Mouse (Mus musculus) heart, postnatal 4 days (tissue): ENCODE data around the gene D330020A13Rik. TPM values are rescaled to one million over a fixed set of nuclear protein-coding genes. Genes with fewer than 3 reads are reported as not detected.
A peak's percentile ranks its signal among the peaks of the same experiment; 100 is the strongest.
"Not testable (repeated sequence)": the region's sequence is repeated elsewhere in the genome, so short reads cannot be mapped to it uniquely, and the experiment has no call there.

Experiments used
- DNase-seq: peaks from one replicate; pipeline ENCODE4 v3.0.0; 2021
- total RNA-seq, 2 experiments: library from RNA; stranded (reverse); gene quantifications; 2 replicates each; pipeline ENCODE4 v1.2.3; 2021

D330020A13Rik gene
- not detected for total RNA-seq

DNA sequence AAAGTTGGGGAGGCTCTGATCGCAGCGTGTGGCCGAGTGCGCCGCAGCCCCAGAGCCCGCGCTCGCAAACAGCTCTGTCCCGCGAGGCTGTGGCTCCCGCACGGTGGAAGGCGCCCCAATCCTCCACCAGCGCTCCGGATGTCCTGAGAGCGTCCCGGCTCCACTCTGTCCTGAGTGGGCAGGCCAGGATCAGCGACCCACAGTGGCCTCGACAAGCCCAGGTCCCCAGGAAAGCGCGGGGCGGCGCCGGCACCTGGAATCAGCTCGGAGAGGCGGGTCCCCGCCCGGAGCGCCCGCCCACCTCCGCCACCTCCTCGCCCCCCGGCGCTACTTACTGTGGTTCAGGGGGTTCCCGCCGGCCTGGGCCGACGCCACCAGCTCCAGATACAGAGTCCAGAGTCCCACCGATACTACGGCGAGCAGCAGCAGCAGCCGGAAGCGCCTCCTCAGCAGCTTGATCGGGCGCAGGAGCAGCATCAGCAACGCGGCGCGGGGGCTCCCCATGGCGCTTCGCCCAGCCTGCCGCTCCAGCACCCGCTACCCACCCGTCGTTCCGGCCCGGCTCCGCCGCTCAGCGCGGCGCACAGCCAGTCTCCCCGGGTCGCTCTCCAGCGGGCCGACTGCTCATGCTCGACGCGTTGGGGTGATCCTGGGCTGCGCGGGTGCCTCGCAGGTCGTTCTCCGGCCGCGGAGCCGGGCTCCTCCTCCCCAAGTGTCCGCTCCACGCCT lies at the start of gene D330020A13Rik, which contains the start of gene B4galnt3:
TSS of gene D330020A13Rik (plus strand) at position 309 of the 729 bp plus-strand sequence.
TSS of gene B4galnt3 (minus strand) at position 504 of the 729 bp plus-strand sequence.
- peak; percentile 41 for DNase-seq

- no peak for DNase-seq
Measured at GRCm38 (mm10) chr6:120246676-120247075, 47.5 kb upstream of the D330020A13Rik start.

DNA sequence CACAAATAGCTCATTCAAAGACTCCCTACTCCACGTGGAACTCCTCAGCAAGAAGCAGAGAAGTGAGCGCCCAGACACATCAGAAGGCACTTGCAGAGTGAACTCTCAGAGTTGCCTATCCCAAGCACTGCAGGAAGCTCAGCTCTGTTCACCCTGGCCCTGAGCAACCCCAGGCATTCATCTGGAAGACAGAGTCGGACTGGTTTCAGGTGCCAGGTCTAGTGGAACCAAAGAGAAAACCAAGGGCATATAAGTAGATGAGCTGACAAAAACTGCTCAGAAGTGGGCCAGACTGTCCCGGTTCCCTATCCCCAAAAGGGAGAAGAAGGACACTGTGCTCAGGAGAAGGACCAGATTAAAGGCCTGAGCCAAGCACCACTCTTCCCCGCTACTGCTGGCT lies 44.3 kb upstream of the D330020A13Rik start:
- no peak for DNase-seq

DNA sequence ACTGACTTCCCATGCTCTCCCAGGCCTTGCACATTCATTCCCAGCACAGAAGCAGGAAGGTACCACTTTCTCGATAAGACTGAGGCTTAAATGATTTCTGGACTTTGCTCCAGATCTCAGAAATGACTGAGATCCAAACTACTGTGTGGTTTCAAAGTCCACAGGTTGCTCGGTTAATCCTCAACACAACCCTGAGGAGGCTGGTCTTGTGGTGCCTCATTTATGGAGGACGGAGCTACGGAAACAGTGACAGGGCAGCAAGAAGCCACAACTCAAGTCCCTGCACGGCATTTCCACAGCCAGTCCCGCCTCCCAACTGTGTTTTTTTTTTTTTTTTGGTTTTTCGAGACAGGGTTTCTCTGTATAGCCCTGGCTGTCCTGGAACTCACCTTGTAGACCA lies 43.2 kb upstream of the D330020A13Rik start:
- no peak for DNase-seq

- DNase-seq, result no peak
Measured at GRCm38 (mm10) chr6:120252741-120253140, 41.4 kb upstream of the D330020A13Rik start.

- no peak for DNase-seq
Measured at GRCm38 (mm10) chr6:120254640-120255039, 39.5 kb upstream of the D330020A13Rik start.

DNA sequence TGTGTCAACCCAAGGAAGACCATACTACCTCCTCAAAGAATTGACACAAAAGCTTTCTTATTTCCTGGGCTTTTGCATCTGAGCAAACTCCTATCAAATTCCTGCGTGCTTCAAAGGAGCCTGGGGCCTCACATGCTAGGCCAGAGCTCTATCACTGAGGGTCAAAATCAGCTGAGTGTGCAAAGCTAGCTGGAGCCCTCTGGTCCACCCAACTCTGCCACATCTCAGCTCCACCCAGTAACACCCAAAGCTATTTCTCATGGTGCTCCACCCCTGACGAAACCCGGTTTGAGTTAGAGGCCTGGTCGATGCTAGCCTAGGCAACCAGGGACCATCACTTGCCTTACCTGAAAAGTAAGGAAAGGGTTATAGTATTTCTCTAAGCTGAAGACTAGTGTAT lies 39.0 kb upstream of the D330020A13Rik start:
- no peak for DNase-seq

DNA sequence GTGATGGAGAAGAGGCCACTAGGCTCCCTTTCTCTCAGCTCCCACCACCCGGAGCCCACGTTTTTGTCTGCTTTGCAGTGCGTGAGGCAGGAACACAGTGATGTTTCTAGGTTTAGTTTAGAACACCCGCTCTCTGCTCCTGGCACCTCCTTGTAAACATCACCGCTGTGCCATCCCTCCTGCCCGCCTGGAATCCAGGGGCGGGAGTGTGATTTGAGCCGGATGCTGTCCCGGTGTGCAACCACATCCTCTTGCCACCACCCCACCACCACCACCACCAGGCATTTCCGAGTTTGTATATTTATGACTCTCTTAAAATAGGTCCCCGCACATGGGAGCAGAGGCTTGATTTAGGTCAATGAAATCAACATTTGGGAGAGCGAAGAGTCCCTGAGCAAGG lies 38.5 kb upstream of the D330020A13Rik start:
- DNase-seq, result no peak

DNA sequence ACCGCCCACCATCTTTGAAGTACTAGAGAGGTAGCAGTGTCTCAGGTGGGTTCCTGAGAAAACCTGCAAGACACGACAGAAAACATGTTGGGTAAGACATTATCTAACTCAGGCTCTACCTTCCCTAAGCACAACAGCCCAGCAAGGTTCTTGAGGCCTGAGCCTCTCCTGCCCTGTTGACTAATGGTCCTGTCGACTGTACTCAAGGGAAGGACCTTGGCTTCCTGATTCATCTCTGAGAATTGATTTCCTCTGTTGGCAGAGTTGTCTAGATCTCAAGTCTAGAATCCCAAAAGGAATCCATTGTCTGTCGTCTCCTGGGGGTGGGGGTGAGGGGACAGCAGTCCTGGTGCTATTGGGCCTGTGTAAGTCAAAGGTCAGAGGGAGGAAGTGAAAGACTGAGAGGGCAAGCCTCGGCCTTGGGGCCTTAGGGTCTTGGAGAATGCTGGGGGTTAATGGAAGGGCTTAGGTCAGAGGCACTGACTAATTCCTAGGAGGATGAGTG lies 37.7 kb upstream of the D330020A13Rik start:
- no peak for DNase-seq

GRCm38 (mm10) chr6:120259481-120259880 lies 34.7 kb upstream of the D330020A13Rik start:
- DNase-seq, result no peak

- no peak for DNase-seq
Measured at GRCm38 (mm10) chr6:120262886-120263531, 31.2 kb upstream of the D330020A13Rik start.

- no peak for DNase-seq
Measured at GRCm38 (mm10) chr6:120263608-120264007, 30.6 kb upstream of the D330020A13Rik start.

GRCm38 (mm10) chr6:120264151-120264550 lies 30.0 kb upstream of the D330020A13Rik start:
- DNase-seq, result no peak

DNA sequence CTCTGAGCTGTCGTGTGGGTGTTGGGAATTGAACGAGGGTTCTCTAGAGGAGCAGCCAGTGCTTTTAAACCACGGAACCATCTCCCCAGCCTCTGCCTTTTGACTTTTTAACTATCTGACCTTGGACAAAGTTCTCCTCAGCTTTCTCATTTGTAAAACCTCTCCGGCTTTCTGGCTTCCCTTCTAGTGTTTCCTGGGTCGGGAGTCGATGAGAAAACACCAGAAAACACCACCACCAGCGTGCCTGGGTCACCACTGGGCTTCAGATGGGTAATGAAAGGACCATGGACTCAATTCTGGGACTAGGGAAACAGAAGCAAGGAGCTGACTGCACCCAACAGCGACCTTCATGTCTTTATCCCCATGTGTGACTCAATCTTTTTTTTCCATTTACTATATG lies 20.0 kb upstream of the D330020A13Rik start:
- DNase-seq, result no peak

DNA sequence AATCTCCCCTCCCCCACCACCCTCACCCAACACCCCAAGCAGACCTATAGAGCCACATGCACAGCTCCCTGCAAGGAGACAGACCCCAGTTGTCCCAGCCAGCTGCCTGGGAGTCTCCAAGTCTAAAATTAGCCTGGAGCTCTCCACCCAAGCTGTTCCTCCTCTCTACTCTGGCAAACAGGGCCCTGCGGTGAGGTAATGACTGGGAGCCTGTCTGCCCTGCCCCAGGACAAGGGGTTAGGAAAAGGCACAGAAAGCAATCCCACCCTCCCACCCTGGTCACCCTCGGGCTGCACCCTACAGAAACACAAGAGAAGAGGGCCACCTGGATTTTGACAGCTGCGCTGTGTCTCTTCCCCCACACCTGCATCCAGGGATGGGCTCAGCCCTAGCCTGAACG lies 19.3 kb upstream of the D330020A13Rik start:
- peak; percentile 72 for DNase-seq

GRCm38 (mm10) chr6:120275301-120275700 lies 18.9 kb upstream of the D330020A13Rik start:
- DNase-seq, result peak; percentile 39

DNA sequence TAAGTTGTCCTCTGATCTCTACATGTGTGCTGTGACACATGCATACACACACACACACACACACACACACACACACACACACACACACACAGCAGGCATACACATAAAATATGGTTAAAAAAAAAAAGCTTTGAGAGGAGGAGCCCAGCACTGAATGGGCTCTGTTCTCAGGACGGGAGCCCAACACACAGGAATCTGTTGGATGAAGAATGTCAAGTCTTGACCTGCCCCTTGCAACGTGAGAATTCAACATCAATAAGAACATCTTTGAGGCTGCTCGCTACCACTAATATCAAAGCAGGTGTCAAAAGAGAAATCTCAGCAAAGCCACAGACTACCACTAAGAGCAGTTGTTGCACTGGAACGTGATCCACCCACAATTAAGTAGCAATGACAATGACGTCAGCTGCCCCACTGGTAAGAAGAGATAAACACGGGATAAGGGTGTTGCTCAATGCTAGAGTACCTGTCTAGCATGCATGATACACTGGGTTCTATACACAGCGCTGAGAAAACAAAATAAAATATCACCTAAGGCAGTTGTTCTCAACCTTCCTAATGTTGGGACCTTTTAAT lies 17.2 kb upstream of the D330020A13Rik start:
- DNase-seq, result no peak

- no peak for DNase-seq
Measured at GRCm38 (mm10) chr6:120287279-120287678, 6.9 kb upstream of the D330020A13Rik start.

- DNase-seq, result no peak
Measured at GRCm38 (mm10) chr6:120288541-120288940, 5.6 kb upstream of the D330020A13Rik start.

- no peak for DNase-seq
Measured at GRCm38 (mm10) chr6:120289430-120289829, 4.7 kb upstream of the D330020A13Rik start.

DNA sequence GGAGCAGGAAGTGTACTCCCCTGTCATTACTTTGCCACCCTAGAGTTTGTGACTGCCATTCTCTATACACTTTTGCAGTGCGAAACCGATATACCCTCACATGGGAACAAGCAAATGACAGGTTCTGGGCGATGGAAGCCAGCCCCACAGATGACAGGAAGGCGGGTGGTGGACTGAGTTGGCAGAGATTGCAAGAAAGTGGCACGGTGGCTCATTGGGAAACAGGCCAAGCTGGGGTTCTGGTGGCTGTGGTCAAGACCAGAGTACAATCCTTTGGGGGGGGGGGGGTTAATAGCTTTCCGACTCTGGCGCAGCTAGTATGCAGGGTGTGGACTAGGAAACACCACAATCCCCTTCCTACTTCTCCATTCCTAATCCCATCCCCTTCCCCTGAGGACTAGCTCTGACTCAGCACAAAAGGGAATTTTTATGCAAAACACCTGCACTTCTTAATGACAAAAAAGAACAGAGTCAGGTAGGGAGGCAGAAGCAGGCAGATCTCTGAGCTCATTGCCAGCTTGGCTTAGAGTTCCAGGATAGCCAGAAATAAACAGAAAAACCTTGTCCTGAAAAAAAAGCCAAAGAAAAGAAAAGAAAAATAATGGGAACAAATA lies 2.7 kb upstream of the D330020A13Rik start:
- DNase-seq, result no peak

DNA sequence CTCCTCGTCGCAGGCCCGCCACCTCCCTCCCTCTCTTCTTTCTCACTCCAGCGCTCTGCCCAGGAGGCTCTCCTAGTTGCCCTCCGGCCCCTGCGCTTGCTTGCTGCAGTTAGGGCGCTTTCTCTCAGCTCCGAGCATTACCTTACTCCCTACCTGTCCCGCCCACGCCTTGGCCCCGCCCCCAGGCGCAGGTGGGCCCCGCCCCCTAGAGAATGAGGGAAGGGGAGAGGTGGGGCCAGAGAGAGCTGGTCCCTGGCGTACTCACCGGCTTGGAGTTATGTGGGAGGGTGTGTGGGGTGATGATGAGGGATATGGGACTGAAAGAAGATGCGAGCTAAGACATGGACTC lies 595 bp downstream of the D330020A13Rik start:
- DNase-seq, result no peak

DNA sequence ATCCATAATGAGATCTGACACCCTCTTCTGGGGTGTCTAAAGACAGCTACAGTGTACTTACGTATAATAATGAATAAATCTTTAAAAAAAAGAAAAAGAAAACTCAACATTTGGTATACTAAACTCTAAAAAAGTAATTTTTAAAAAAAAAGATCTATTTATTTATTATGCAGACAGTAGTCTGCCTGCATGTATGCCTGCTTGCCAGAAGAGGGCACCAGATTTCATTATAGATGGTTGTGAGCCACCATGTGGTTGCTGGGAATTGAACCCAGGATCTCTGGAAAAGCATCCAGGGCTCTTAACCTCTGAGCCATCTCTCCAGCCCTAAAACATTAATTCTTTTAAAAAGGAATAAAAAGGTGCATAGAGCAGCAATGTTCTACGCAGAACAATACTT lies 2.4 kb downstream of the D330020A13Rik start:
- not testable (repeated sequence) for DNase-seq
